Mouse (Mus musculus): Measurements from ENCODE around the gene Tmem132d.

- TF ChIP-seq CTCF (IDR thresholded peaks at IDR 0.05; ENCODE audit: borderline replicate concordance, insufficient read depth, low read depth, low read length) (no peak), POLR2A (IDR thresholded peaks at IDR 0.05; ENCODE audit: borderline replicate concordance, insufficient read depth, low read length) (no peak)
These were observed 165.5 kb downstream of the Tmem132d start for GRCm38 (mm10) chr5:128267366-128267765.
